Mouse (Mus musculus) heart, embryonic 14.5 days (tissue): ENCODE measurements at regions not wholly inside any gene's neighbourhood (a gene's known extent, or its start where the extent isn't known, plus 50 kb on each side); places are given as distances from the start of the nearest gene placed in this dataset.

ENCODE experiments used
- ATAC-seq: fragments of 200-750 bp; cut with Nextera tagmentation; 2 replicates; pipeline ENCODE4 v1.8.0; 2017; ENCODE audit warnings: low read depth, moderate TSS enrichment; ENCODE audit not compliant: insufficient number of reproducible peaks, insufficient read depth, low FRiP score
- H3K27ac ChIP-seq, 2 experiments: fragments of 200-500 bp in 1 of 2; fragments of 300-500 bp in 1 of 2; sonication (generic) in 1 of 2; replicated peaks in 1 of 2; 2 replicates each; pipeline ENCODE4 v1.5.1; 2012 to 2014; ENCODE audit warnings: low read depth in 2 of 2, low read length in 2 of 2, control low read depth in 1 of 2, mild to moderate bottlenecking in 1 of 2, mixed read lengths in 1 of 2; ENCODE audit not compliant: control insufficient read depth in 1 of 2, insufficient read depth in 1 of 2
- H3K27me3 ChIP-seq: fragments of 300-500 bp; sonication (generic); 2 replicates; pipeline ENCODE4 v1.6.1; 2014; ENCODE audit warnings: mild to moderate bottlenecking, low read length, control low read depth; ENCODE audit not compliant: control insufficient read depth, insufficient read depth
- H3K36me3 ChIP-seq: fragments of 300-500 bp; sonication (generic); 2 replicates; pipeline ENCODE4 v1.6.1; 2014; ENCODE audit warnings: mild to moderate bottlenecking, control low read depth, low read length, mixed read lengths; ENCODE audit not compliant: control insufficient read depth, insufficient read depth
- H3K4me1 ChIP-seq, 2 experiments: fragments of 200-500 bp in 1 of 2; fragments of 300-500 bp in 1 of 2; sonication (generic) in 1 of 2; 2 replicates each; pipeline ENCODE4 v1.6.1; 2012 to 2014; ENCODE audit warnings: low read length in 2 of 2, control low read depth in 1 of 2, mixed read lengths in 1 of 2; ENCODE audit not compliant: control insufficient read depth in 2 of 2, insufficient read depth in 2 of 2
- H3K4me2 ChIP-seq: fragments of 300-500 bp; sonication (generic); 2 replicates; pipeline ENCODE4 v1.6.1; 2014; ENCODE audit warnings: mild to moderate bottlenecking, low read length
- H3K4me3 ChIP-seq, 2 experiments: fragments of 200-500 bp in 1 of 2; fragments of 300-500 bp in 1 of 2; sonication (generic) in 1 of 2; 2 replicates each; pipeline ENCODE4 v1.5.1; 2012 to 2014; ENCODE audit warnings: low read length in 2 of 2, mild to moderate bottlenecking in 2 of 2, control low read depth in 1 of 2, low read depth in 1 of 2, moderate library complexity in 1 of 2; ENCODE audit not compliant: control insufficient read depth in 1 of 2, insufficient read depth in 1 of 2
- H3K9ac ChIP-seq: fragments of 300-500 bp; sonication (generic); 2 replicates; pipeline ENCODE4 v1.6.1; 2014; ENCODE audit warnings: mild to moderate bottlenecking, low read length
- H3K9me3 ChIP-seq: fragments of 300-500 bp; sonication (generic); 2 replicates; pipeline ENCODE4 v1.6.1; 2016; ENCODE audit warnings: low read length, control low read depth; ENCODE audit not compliant: control insufficient read depth
- WGBS: fragments of 180-500 bp; shearing (Covaris S2); extraction: QIAGEN DNeasy Blood & Tissue Kit; methylation state at CpG from one replicate; pipeline ENCODE4 v1.1.7; 2014; 5-methylcytosine and 5-hydroxymethylcytosine counted together

DNA sequence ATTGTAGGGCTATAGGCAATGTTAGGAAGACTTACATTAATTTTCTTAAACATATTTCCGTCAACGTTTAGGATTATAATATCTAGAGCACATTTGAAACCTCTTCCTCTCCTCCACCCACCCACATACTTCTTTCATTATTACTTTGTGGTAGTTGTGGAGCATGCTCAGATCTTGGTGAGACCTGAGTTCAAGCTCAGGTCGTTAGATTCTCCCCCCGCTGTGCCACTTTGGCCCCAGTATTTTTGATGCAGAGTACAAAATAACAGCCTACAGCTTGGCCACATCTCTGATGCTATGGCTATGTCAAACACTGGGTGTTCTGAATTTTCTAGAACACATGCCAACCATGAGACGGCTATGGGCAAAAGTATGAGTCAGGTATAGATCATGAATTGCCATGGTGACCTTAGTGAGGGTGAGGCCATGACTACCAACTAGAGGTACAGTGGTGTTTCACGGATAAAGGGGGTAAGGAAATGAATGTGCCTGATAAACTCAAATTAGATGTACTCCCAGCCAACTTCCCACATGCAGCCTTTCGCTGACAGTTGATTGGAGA is 68.5 kb upstream of the H2afz start:
- Histone ChIP-seq H3K36me3 (no peaks in the 10 kb centered on the region), H3K4me3 (no peak overlapping the region), H3K9ac (no peak overlapping the region), H3K4me2 (no peak overlapping the region), H3K9me3 (no peaks in the 10 kb centered on the region), H3K27ac (no peak overlapping the region), H3K4me1 (no peaks in the 10 kb centered on the region), H3K27me3 (no peaks in the 10 kb centered on the region)
- ATAC-seq, result no peak
- 85% methylated on average over 7 of the region's 7 CpGs for WGBS

DNA sequence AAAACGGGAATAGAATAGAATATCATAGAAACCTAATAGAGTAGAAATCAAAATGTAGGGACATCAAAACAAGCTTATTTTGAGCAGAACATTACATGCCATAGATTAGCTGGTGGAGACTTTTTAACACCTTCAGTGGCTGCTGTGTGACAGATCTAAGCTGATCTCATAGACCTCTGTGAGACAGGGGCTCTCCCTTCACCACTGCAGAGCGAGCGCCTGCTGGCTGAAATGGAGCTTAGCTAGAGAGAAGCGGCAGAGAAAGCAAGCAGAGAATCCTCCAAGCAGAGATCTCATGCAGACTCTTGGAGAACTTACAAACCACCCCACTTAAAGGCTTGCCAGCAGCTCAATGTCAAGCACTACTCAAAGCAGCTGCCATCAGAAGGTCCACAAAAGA is 65.5 kb upstream of the H2afz start:
- Histone ChIP-seq H3K27me3 (no peaks in the 10 kb centered on the region), H3K4me3 (no peak overlapping the region), H3K36me3 (no peaks in the 10 kb centered on the region), H3K9me3 (no peaks in the 10 kb centered on the region), H3K27ac (no peak overlapping the region), H3K9ac (no peak overlapping the region), H3K4me1 (no peaks in the 10 kb centered on the region; a peak in 1 of 4 replicates), H3K4me2 (no peak overlapping the region)
- no peak for ATAC-seq
- 59% methylated on average over 4 of the region's 4 CpGs for WGBS

DNA sequence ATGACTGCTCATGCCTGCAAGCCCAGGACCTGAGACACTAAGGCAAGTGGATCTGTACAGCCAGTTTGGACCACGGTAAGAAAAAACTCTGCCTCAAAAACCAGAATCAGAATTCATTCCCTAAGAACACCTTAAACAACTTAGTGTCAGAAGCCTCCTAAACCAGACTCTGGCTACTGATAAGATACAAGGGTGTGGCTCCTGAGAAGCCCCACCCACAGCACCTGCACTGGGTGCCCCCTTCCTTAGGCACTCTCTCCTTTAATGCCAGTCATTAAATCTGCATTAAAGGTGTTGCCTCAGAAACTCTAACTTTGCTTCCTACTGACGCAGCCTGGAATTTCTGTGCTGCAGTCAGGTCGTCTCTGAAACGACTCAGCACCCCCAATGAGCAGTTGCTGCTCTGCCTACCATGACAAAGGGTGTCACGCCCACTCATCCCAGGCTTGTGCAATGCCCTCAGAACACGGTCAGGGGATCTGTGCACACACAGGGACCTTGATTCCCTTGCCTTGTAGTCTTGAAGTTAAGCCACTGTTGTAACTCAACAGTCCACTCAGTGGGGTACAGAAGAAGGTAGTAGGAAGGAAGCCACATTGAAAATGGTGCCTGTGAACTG is 62.8 kb upstream of the H2afz start:
- Histone ChIP-seq H3K27me3 (no peaks in the 10 kb centered on the region), H3K27ac (no peak overlapping the region), H3K9me3 (no peaks in the 10 kb centered on the region), H3K36me3 (no peaks in the 10 kb centered on the region), H3K4me1 (peaks cover 4 to 5% of the 10 kb centered on the region in 2 experiments; a peak in 3 of 4 replicates), H3K4me2 (no peak overlapping the region), H3K9ac (no peak overlapping the region), H3K4me3 (no peak overlapping the region)
- ATAC-seq, result no peak
- WGBS, result 59% methylated on average over 6 of the region's 6 CpGs

DNA sequence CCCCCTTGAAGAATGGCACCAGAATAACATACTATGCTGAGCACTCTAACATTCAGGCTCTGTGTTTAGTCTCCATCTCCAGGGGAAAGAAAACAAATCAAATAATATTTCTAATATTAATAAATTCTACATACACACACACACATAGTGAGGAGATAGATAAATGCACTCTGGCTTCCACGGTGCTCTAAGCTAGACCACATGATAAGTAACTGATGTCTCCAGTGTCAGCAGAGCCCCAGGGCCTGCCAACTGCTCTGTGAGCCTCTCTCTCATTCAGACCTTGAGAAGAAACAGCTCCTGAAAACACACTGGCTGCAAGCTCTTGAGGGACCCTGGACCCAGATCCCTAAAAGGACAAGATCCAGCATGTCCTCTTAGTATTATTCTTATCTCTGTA is 56.9 kb upstream of the H2afz start:
- no peak overlapping the region for H3K27ac ChIP-seq
- H3K4me3 ChIP-seq, result no peak overlapping the region
- no peaks in the 10 kb centered on the region for H3K36me3 ChIP-seq
- H3K4me1 ChIP-seq, result peaks cover 5 to 7% of the 10 kb centered on the region in 2 experiments; a peak in 3 of 4 replicates
- no peaks in the 10 kb centered on the region for H3K9me3 ChIP-seq
- H3K4me2 ChIP-seq, result no peak overlapping the region
- 7% methylated on average over 1 of the region's 1 CpGs for WGBS
- no peaks in the 10 kb centered on the region for H3K27me3 ChIP-seq
- ATAC-seq, result no peak
- no peak overlapping the region for H3K9ac ChIP-seq

DNA sequence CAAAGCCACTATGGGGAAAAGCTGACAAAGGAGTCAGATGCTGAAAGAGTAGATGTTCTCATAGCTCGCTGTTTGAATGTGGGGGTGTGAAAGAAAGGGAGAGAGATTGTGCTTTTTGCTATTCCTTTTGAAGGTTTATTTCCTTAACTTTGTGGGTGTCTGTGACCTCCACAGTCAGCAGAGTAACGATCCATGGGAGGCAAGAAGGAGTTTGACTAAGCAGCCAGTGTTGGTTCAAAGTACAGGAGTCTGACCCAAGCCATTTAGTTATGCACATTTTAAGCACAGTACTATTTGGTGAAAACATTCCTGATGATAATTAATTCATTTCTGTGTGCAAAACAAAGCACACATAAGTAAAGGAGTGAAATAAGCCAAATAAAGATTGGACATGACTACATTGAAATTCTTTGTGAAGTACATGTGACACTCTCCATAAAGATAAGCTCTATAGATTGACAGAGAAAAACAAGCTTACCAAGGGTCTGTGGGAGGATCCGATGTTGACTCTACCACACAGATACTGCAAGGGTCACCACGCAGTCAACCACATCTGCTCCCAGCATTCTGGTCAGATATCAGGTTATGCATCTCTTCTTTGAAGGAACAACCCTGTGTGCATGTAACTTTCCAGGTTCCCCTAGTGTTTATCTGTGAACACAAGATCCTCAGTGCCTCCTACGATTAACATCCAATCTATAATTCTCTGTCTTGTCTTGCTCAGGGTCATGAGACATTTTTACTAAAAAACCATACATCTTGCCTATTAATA is 56.2 kb upstream of the H2afz start:
- Histone ChIP-seq H3K36me3 (no peaks in the 10 kb centered on the region), H3K9me3 (no peaks in the 10 kb centered on the region), H3K4me3 (no peak overlapping the region), H3K4me2 (no peak overlapping the region), H3K4me1 (peaks cover 5 to 7% of the 10 kb centered on the region in 2 experiments; a peak in 3 of 4 replicates), H3K27me3 (no peaks in the 10 kb centered on the region), H3K9ac (no peak overlapping the region), H3K27ac (no peak overlapping the region)
- 49% methylated on average over 5 of the region's 5 CpGs for WGBS
- ATAC-seq, result no peak

DNA sequence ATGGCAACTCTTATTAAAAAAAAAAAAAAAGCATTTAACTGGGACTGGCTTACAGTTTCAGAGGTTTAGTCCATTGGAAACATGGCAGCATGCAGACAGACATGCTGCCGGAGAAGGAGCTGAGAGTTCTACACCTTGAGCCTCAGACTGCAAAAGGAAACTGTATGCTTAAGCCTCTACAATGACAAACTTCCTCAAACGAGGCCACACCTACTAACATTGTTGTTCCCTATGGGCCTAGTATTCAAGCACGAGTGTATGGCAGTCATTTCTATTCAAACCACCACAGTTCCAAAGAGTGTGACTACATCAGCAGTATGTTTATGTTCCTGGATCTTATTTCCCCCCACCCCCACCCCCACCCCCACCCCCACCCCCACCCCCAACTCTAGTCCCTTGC is 54.2 kb upstream of the H2afz start:
- Histone ChIP-seq H3K9me3 (no peaks in the 10 kb centered on the region), H3K27ac (no peak overlapping the region), H3K9ac (no peak overlapping the region), H3K4me1 (peaks cover 5 to 7% of the 10 kb centered on the region in 2 experiments; a peak in 3 of 4 replicates), H3K4me2 (no peak overlapping the region), H3K27me3 (no peaks in the 10 kb centered on the region), H3K36me3 (no peaks in the 10 kb centered on the region), H3K4me3 (no peak overlapping the region)
- WGBS, result 82% methylated on average over 3 of the region's 3 CpGs
- no peak for ATAC-seq
